Mouse (Mus musculus) G1E (cell line): Measurements from ENCODE around the gene Rhno1.

Source experiments
- CTCF ChIP-seq: IDR thresholded peaks from 2 replicates; pipeline ENCODE4 v1.5.1; 2012; ENCODE audit warnings: low read depth, low read length, inconsistent platforms, mixed read lengths
- GATA1 ChIP-seq: IDR thresholded peaks from 2 replicates; pipeline ENCODE4 v1.6.1; 2012; ENCODE audit warnings: borderline replicate concordance, low read length, inconsistent platforms, mixed read lengths
- TAL1 ChIP-seq: conservative IDR thresholded peaks from 2 replicates; pipeline ENCODE4 v1.6.1; 2012; ENCODE audit warnings: low read depth, low read length, inconsistent platforms, mixed read lengths

GRCm38 (mm10) chr6:128364721-128365120, 2.0 kb upstream of the Rhno1 start:
- TF ChIP-seq CTCF (no peak), GATA1 (no peak), TAL1 (no peak)
